Mouse (Mus musculus): Measurements from ENCODE around the gene Olfr1341.

The Olfr1341 gene

DNA sequence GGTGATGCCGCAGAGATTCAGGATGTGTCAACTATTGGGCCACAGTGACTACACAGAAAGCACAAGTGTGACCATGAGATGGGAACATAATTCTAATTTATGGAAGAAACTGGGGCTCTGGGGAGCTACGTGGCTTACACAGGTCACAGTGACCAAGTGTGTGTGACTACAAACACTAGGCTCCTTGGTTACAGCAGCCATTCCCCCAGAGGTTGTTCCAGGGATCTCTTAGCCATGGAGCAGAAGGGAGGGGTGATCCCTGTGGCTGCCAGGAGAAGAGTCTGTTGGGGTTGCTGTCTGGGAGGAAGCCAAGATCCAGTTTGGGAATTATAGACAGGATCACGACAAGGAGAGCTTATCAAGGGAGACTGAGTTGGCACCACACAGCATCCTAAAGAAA lies at the start of gene Olfr1341:
Gene Olfr1341 (plus strand): TSS at position 301 of the 400 bp plus-strand sequence.
- no peak for DNase-seq (ENCODE audit: low spot score)

DNA sequence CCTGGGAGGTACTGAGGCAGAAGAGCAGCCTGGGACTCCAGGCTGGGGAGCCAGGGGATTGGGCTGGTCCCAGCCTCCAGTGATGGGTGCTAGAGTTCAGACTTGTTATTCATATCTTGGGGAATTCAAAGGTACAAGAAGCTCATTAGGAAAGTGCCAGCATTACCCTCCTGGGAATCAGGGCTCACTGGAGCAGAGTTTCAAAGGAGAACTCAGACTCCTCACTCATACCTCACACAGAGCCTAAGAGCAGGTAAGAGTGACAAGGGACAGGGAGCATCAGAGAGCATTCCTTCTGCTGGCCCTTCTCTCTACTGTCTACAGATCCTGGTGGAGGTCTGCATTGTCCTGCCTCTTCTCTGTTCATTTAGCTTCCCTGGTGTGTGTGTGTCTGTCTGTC lies 44.7 kb upstream of the Olfr1341 start, which contains the start of gene Olfr62:
Gene Olfr62 (plus strand): TSS at position 301 of the 400 bp plus-strand sequence.
- DNase-seq (ENCODE audit: low spot score) = no peak

DNA sequence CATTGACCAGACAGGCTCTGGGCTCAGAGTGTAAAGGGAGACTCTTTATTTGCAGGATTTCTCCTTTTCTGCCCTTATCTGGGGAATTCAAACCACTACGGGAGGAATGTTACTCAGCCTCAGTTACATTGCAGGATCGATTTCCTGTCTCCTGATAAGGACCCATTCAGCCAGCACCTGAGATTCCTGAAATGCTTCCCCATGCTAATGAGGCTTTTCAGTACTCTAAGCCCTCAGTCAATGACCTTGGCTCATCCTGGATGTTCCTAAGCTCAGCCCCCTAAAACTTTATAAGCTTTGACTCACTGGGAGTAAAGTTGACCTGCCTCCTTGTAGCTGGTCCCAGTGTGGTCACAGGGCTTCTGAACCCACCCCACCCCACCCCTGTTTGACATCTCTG lies 16.2 kb upstream of the Olfr1341 start:
- no peak for DNase-seq (ENCODE audit: low spot score)

DNA sequence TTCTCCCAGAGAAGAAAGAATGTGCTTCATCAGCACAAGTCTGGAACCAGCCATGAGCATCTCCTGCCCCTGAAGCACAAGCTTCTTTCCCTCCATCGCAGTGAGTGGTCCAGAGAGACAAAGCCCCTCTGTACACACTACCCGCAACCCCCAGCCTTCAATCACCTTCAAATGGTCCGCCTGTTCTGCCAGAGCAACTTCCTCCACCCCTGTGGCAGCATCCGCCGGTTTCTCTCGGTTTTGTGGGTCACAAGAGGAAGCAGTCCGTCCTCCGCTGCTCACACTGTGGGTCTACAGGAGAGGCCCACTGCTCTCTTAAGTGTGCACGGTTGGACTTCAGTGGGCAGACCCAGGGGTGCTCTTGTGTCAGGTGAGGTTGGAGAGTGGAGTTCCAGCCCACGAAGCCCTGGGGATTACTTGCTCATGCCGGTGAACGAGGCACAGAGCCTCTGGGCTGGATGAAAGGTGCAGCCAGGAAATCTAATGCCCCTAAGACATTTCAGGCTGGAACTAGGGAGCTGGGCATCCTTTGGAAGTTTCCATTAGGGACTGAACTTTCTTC lies 10.8 kb upstream of the Olfr1341 start, which contains the start of gene Olfr1342:
Gene Olfr1342 (minus strand): TSS at position 345 of the 562 bp plus-strand sequence.
- no peak for DNase-seq (ENCODE audit: low spot score)

DNA sequence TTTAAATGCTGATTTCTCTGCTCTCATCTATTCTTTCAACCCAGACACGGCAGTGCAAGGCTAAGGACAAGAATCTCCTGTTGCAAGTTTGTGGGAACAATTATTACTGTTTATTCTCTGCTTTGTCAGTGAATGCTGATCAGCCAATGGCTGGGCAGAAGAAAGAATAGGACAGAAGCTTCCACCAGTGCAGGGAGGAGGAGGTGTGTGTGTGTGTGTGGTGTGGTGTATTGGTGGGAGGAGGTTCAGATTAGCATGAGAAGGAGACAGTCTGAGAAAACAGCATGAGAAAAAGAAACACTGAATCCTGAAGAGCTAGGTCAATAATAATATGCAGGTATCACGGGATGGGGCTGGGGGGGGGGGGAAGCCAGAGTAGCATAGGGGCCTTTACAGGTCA lies 9.5 kb upstream of the Olfr1341 start:
- DNase-seq (ENCODE audit: low spot score) = no peak

DNA sequence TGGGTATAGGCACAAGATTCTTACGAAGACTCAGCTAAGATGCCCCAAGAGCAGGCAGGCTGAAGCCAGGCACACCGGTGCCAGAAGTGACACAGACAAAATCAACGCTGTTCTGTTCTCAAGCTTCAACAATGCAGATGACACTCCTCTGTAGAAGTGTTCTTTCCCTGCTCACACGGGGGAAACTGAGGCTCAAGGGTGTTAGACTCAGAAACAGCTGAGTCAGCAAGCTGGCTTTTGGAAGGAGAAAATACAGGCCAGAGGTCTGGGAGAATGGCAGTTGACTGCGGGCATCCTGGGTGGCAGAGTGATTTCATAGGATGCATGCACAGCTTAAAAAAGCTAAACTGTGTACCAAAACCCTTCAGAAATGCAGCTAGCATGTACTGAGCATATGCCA lies 4.8 kb downstream of the Olfr1341 start:
- no peak for DNase-seq (ENCODE audit: low spot score)

DNA sequence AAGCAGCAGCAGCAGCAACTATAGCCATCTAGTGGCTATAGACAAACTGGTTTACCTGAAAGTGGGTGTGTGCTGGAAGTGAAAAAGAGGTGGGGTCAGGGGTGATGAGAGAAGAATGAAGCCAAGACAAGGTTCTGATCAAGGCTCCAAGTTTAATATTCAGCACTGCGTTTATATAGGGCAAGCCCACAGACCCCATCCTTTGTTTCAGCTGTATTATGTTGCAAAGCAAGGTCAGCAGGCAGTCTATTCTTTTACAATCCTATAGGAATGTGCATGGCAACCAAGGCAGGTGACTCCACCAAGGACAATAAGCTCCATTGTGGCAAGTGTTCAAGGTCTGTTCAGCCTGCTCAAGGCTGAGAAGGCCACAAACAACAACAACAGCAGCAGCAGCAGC lies 8.3 kb downstream of the Olfr1341 start:
- DNase-seq (ENCODE audit: low spot score) = no peak

DNA sequence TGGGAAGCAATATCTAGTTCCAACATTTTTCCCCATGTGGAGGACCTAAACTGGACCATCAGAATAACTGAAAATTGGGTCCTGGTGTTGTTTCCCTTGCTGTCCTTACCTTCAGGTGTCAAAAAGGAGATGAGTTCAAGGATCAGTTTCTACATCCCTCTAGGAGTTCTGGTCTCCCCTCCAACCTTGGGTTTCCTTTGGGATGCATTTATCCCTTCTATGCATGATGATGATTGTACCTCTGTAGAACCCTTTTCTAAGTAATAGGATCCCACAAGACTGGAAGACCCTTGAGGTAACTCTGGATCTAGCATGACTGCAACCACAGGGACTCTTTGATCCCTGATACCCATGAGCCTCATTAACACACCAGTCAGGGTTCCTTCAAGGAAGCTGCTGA lies 16.5 kb downstream of the Olfr1341 start, which contains the start of gene Olfr1340:
Gene Olfr1340 (plus strand): TSS at position 301 of the 400 bp plus-strand sequence.
- DNase-seq (ENCODE audit: low spot score) = no peak

DNA sequence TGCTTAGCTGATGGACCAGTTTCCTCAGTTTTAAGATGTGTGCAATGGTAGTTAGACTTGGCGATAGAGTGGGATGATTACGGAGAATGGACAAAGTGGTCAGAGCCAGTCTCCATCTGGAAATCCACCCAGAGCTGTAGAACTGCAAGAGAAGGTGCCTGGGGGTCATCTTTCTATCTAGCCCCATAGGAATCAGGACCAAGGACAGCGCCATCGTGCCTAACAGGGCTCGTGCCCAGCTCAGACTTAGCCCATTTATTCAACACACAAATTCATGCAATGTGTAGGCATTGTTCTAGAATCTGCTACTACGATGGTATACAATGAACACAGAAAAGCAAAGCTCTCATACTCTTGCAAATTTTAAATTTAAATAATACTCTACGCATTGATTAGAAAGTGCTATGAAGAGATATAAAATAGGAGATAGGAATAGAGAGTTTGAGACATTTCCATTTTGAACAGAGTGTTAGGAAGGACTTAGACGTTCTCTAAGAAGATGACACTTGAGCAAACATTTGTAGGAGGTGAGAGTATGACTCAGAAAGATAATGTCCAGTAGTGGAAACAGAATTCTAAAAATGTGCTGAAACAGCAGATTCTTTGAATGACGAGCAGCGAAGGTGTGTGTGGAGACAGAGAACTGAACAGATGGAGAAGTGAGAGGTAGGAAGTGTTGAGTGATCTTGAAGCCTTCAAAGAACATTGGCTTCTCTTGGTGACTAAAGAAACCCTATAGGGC lies 18.6 kb downstream of the Olfr1341 start:
- no peak for DNase-seq (ENCODE audit: low spot score)

DNA sequence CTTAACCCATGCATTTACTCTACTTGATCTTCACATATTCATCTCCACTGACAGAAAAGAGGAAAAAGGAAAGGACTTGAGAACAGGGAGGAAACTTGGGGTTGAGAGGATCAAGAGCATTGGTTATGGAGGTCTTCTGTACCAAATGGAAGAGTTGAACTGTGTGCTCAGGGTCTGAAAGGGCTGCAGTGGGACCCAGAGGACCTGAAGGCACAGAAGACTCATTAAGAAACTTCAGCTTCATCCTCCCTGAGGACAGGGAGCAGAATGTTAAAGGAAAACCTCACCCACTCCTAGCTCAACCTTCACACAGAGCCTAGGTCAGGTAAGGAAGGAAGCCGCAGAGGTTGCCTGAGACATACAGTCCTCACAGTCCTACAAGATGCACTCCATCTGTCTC lies 28.6 kb downstream of the Olfr1341 start, which contains the start of gene Olfr1339:
Gene Olfr1339 (plus strand): TSS at position 301 of the 400 bp plus-strand sequence.
- DNase-seq (ENCODE audit: low spot score) = no peak

DNA sequence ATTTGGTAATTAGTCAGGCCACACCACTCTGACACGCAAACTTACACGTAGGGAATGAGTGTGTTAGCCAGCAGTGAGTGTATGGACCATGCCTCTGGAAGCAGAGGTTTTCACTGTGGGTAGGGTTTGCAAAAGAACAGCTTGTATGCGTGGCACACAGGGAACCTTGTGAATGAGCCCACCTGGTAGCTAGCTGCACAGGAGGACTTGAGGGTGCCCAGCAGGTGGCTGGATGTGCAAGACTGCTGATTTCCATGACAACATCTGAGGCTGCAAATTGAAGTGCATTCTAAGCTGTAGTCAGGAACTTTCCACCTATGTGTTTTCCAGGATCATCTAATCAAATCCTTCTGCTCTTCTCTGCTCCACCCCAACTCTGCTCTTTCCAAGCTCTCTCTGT lies 36.3 kb downstream of the Olfr1341 start:
- DNase-seq (ENCODE audit: low spot score) = no peak

DNA sequence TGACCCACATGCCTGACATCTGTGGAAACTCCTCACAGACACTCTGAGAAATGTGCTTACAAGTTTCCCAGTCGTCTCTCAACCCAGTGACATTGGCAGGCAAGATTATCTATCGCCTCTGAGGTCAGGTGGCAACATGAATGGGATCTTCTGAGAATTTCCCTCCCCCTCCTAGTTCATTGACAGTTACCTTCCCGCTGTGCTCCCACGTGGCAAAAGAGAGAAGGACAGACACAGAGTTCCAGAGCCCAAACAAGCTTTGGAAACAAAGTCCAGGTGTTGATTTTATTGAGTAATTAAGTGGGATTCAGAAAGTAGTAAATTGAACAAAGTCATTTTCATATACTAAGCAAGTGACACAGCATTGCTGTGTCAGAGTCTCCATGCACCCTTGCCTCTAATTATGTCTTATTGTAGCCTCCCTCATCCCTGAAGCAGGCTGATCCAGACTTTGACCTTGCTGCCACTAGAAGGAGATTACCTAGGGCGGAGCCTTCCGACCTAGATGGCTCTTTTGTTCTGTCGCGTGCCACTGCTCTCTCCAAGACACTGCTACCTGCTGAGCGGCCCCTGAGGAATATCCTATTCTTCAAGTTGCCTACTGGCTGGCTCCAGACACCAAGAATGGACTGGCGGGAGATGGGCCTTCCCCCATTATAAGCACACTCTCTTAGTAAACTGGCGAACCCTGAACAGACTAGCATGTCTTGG lies 37.8 kb downstream of the Olfr1341 start:
- no peak for DNase-seq (ENCODE audit: low spot score)

DNA sequence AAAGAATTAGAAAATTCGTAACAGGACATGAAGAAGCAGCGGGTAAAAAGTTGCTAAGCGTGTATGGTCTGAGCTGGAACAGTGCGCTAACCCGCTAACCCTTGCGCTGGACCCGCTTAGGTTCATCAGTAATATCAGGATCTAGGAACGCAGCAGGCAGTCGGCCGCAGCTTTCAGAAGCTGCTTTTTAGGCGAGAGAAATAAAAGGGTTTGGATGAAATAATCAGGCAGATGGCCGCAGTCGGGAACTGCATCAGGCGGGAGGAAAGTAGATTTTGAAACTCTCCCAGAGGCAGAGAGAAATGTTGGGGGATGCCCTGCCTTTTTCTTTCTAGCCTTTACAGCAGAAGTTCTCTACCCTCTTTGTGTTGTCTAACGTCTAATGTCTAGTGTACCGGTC lies 38.6 kb downstream of the Olfr1341 start:
- DNase-seq (ENCODE audit: low spot score) = no peak

DNA sequence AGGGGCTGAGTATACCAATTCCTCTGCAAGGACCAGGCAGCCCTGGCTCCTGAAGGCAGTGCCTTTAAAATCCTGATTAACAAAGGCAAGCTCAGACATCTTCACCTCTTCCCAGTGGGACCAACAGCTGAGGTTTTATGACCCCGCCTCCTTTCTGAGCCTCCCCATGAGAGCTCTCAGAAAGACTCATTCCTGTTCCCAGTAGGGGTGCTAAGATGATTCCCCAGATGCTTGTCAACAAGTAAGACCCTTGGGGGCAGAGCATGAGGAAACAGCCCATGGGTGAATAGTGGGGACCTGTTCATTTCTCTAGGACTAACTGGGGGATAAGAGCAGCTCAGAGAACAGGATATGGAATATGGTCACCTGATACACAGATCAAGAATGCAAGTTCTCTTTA lies 55.3 kb downstream of the Olfr1341 start, which contains the start of gene Olfr1338:
Gene Olfr1338 (minus strand): TSS at position 101 of the 400 bp plus-strand sequence.
- no peak for DNase-seq (ENCODE audit: low spot score)

Data from spleen, adult 12 weeks (tissue).